ENCODE assay signal across 8 mouse cellular contexts in genomic region chr2:59613474-59614019, GRCm38 (mm10). TPM values are rescaled to one million over a fixed set of nuclear protein-coding genes. Genes with fewer than 3 reads are reported as not detected.
DNase-seq lines count a peak whose midpoint lies in the region; ATAC-seq lines count a peak whose summit lies in the region.

No protein-coding gene starts in this region.

- H3K79me2 ChIP-seq in macrophage (ENCODE audit: inconsistent target) = peaks cover 31% of the 10 kb centered on the region; the same call in 1 of the 2 replicates

- no peaks in the 10 kb centered on the region for H3K36me3 ChIP-seq in kidney, embryonic 14.5 days (ENCODE audit: control insufficient read depth, insufficient read depth, low read length)
- H3K36me3 ChIP-seq in forebrain, embryonic 12.5 days (replicated peaks) = no peaks in the 10 kb centered on the region
- no peaks in the 10 kb centered on the region for H3K36me3 ChIP-seq in kidney, embryonic 16.5 days (ENCODE audit: insufficient read depth, low read length)
- no peaks in the 10 kb centered on the region for H3K36me3 ChIP-seq in macrophage (ENCODE audit: inconsistent target)

- peak overlapping the region; percentile 79 for H3K4me3 ChIP-seq in kidney, embryonic 14.5 days (ENCODE audit: low read length)
- H3K4me3 ChIP-seq in forebrain, embryonic 12.5 days (replicated peaks) = peak overlapping the region; percentile 77
- peak overlapping the region; percentile 96 for H3K4me3 ChIP-seq in kidney, embryonic 16.5 days (ENCODE audit: low read length)
- H3K4me3 ChIP-seq in macrophage (ENCODE audit: inconsistent target) = peak overlapping the region; percentile 45

- ATAC-seq in kidney, embryonic 14.5 days (ENCODE audit: low FRiP score, low TSS enrichment) = peak; percentile 64
- ATAC-seq in activated CD4-positive, CD25-positive, alpha-beta regulatory T cell, adult 4 months = peak; percentile 11
- no peak for ATAC-seq in forebrain, embryonic 12.5 days (ENCODE audit: low FRiP score)
- peak; percentile 50 for ATAC-seq in kidney, embryonic 16.5 days (ENCODE audit: low FRiP score, low TSS enrichment)

- H3K27me3 ChIP-seq in kidney, embryonic 14.5 days (ENCODE audit: control insufficient read depth, insufficient read depth, low read length) = no peaks in the 10 kb centered on the region
- no peaks in the 10 kb centered on the region for H3K27me3 ChIP-seq in forebrain, embryonic 12.5 days
- no peaks in the 10 kb centered on the region for H3K27me3 ChIP-seq in kidney, embryonic 16.5 days (ENCODE audit: insufficient read depth, low read length)

- H3K9me3 ChIP-seq in kidney, embryonic 14.5 days (ENCODE audit: control insufficient read depth, low read length) = no peaks in the 10 kb centered on the region
- H3K9me3 ChIP-seq in forebrain, embryonic 12.5 days = no peaks in the 10 kb centered on the region
- H3K9me3 ChIP-seq in kidney, embryonic 16.5 days (ENCODE audit: low read length) = no peaks in the 10 kb centered on the region

- H3K4me1 ChIP-seq in kidney, embryonic 14.5 days (ENCODE audit: control insufficient read depth, insufficient read depth, low read length) = peaks cover 66% of the 10 kb centered on the region
- H3K4me1 ChIP-seq in forebrain, embryonic 12.5 days = peaks cover 34% of the 10 kb centered on the region
- peaks cover 65% of the 10 kb centered on the region for H3K4me1 ChIP-seq in kidney, embryonic 16.5 days (ENCODE audit: insufficient read depth, low read length)

- no peak for DNase-seq in kidney, adult 9 months
- no peak for DNase-seq in natural killer cell, adult 2 months (ENCODE audit: low spot score in 2 of 2)
- DNase-seq in spleen, adult 18-20 months = no peak

- H3K27ac ChIP-seq in kidney, embryonic 14.5 days (ENCODE audit: low read depth, low read length) = peak overlapping the region; percentile 90
- H3K27ac ChIP-seq in forebrain, embryonic 12.5 days = no peak overlapping the region; the same call in 1 of the 2 replicates
- H3K27ac ChIP-seq in kidney, embryonic 16.5 days (ENCODE audit: low read length) = peak overlapping the region; percentile 98
- H3K27ac ChIP-seq in macrophage = no peak overlapping the region

- peak overlapping the region; percentile 90 for H3K9ac ChIP-seq in kidney, embryonic 14.5 days (ENCODE audit: low read depth, low read length)
- H3K9ac ChIP-seq in forebrain, embryonic 12.5 days = peak overlapping the region; percentile 80
- H3K9ac ChIP-seq in kidney, embryonic 16.5 days (replicated peaks; ENCODE audit: low read length) = peak overlapping the region; percentile 98

- WGBS in kidney, embryonic 14.5 days = 9% methylated on average over 9 of the region's 9 CpGs
- WGBS in forebrain, embryonic 12.5 days = 8% methylated on average over 9 of the region's 9 CpGs
- WGBS in kidney, embryonic 16.5 days = 6% methylated on average over 9 of the region's 9 CpGs
- WGBS in macrophage (ENCODE audit: missing documents) = 47% methylated on average over 9 of the region's 9 CpGs

- H3K4me2 ChIP-seq in kidney, embryonic 14.5 days (replicated peaks; ENCODE audit: low read depth, low read length) = peak overlapping the region; percentile 84
- H3K4me2 ChIP-seq in forebrain, embryonic 12.5 days = peak overlapping the region; percentile 65
- peak overlapping the region; percentile 86 for H3K4me2 ChIP-seq in kidney, embryonic 16.5 days (replicated peaks; ENCODE audit: low read depth, low read length)

RNA-seq across cellular contexts. Expression of gene Tanc1, which starts 1.7 kb away (rescaled TPM):
- 31.3 and 43.8 TPM in 2 replicates for polyA plus RNA-seq in kidney, embryonic 14.5 days (2014; fragmentation: Nextera tagmentation; extraction: Ambion mirVana)
- 1 to 10 TPM; 7.2 to 8.7 TPM for polyA plus RNA-seq in activated CD4-positive, CD25-positive, alpha-beta regulatory T cell, adult 4 months (2017; shearing (Covaris generic))
- 20.0 and 23.6 TPM in 2 replicates for polyA plus RNA-seq in forebrain, embryonic 12.5 days (2016; fragmentation: Nextera tagmentation; extraction: Ambion mirVana)
- 52.3 and 64.2 TPM in 2 replicates for polyA plus RNA-seq in kidney, embryonic 16.5 days (2015; fragmentation: Nextera tagmentation; extraction: Ambion mirVana)
- 10 to 100 TPM; 11.9 to 97.4 (median 23.4) TPM for total RNA-seq in macrophage (2018; cell fraction: chromatin; rRNA removed)
- total RNA-seq in macrophage (2018; cell fraction: cytosol; rRNA removed) = 1 to 10 TPM; 2.7 to 6.9 (median 4.5) TPM
- 10 to 100 TPM in 15 of 26 experiments, 1 to 10 TPM in 11; 5.8 to 83.7 (median 10.2) TPM for total RNA-seq in macrophage (2018; cell fraction: nucleus; rRNA removed)
- polyA plus RNA-seq in macrophage (2018) = 4.6 to 7.0 TPM (median 5.8 TPM) in 3 replicates

Comparison
In these comparisons a context has a peak if more than half of its experiments do, and no peak if none do; other contexts are left out.
1. H3K27ac ChIP-seq: peak in kidney, embryonic 14.5 days (single experiment) and kidney, embryonic 16.5 days (single experiment); none in forebrain, embryonic 12.5 days (single experiment) and macrophage (single experiment).
2. H3K4me3 ChIP-seq: peak in every context shown above with its lines; median percentile 96 in kidney, embryonic 16.5 days; 79 in kidney, embryonic 14.5 days; 77 in forebrain, embryonic 12.5 days; 45 in macrophage.
3. Peak in every context shown above with its lines, with median percentiles within 50 percentile points of each other: H3K4me2 ChIP-seq and H3K9ac ChIP-seq.